Mouse (Mus musculus) cortical plate, adult 2 months (tissue): ENCODE data around the gene Etl4.

Experiments used
- CTCF ChIP-seq: fragments of 200-500 bp; IDR thresholded peaks from 2 replicates; pipeline ENCODE4 v1.5.1; 2011; ENCODE audit warnings: mild to moderate bottlenecking, control low read depth, low read length; ENCODE audit not compliant: insufficient read depth; ENCODE audit errors: extremely low read depth
- POLR2A ChIP-seq: fragments of 200-500 bp; IDR thresholded peaks from 2 replicates; pipeline ENCODE4 v1.6.1; 2011; ENCODE audit warnings: mild to moderate bottlenecking, low read length, control low read depth; ENCODE audit not compliant: insufficient read depth; ENCODE audit errors: extremely low read depth

DNA sequence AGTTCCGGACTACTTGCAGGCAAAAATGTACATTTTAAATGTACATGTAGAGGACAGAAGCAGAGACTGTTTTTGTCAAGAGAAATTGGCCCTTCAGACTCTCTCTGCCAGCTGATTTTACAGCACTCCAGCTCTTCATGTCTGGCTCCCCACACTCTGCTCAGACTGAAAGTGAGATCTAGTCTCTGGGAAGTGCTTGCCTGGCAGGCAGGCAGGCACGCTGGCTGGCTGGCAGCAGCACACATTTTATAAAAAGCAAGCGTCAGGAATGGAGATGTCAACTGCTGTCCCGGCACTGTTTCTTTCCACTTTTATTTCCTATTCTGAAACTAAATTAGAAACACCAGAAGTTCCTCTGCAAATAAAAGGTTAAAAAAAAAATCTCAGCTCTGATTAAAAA is 339.8 kb downstream of the Etl4 start:
- TF ChIP-seq CTCF (no peak), POLR2A (no peak)
